Mouse (Mus musculus): ENCODE results near the gene 2700049A03Rik. TPM values are rescaled to one million over a fixed set of nuclear protein-coding genes. Genes with fewer than 3 reads are reported as not detected.
"Not testable (repeated sequence)": the region's sequence is repeated elsewhere in the genome, so short reads cannot be mapped to it uniquely, and the experiment has no call there.

2700049A03Rik gene
- 1 to 10 TPM; 6.4 to 6.7 TPM for total RNA-seq (2021)

DNA sequence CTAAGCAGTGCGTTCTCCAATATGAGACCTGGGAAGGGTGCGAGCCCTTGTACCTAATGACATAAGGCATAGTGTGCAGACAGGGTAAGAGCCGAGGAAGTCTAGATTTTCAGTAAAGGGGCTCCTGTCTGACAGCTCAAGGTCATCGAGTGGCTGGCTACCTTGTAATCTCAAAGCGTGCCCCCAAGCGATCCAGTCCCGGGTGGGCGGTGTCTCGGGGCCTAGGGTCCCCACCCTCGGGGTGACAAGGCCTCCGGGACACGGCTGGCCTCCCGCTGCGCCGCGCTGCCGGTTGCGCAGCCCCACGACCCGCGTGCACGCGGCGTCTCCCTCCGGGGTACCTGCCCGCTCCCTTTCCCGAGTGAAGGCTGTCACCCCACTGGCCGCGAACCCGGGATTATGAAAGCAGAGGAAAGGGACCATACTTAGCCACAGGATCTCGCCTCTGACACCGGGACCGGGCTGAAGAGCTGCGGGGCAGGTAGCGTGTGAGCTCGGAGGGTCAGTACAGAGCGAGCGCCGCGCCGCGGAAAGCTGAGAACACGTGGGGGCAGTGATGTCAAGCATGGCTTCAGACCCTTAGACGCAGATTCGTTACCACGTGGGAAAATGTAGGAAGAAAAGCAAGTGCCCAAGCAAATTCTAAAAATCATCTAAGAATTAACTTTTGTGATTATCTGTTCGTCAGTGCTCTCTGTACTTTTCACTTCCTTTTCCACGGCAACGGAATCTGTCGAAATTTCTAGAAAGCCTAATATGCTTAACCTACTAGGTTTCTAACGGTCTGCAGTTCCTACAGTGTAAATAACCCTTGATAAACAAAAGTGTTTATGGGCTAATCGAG lies at the start of gene 2700049A03Rik, which contains the start of gene Timm9:
TSS of gene 2700049A03Rik (plus strand) at position 719 of the 844 bp plus-strand sequence.
TSS of gene Timm9 (minus strand) at position 555 of the 844 bp plus-strand sequence.
- peak; percentile 79 for DNase-seq

DNA sequence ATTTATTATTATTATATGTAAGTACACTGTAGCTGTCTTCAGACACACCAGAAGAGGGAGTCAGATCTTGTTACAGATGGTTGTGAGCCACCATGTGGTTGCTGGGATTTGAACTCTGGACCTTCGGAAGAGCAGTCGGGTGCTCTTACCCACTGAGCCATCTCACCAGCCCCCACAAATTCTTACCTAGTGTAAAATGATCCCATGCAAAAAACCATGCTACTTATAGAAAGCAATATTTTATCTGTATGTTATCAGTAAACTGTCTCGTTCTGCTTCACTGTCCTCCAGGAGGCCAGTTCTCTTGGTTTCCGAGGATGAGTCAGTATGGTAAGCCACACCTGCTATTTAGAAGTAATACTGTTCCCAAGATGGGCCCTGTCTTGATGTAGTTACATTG lies 32.4 kb upstream of the 2700049A03Rik start:
- not testable (repeated sequence) for DNase-seq

DNA sequence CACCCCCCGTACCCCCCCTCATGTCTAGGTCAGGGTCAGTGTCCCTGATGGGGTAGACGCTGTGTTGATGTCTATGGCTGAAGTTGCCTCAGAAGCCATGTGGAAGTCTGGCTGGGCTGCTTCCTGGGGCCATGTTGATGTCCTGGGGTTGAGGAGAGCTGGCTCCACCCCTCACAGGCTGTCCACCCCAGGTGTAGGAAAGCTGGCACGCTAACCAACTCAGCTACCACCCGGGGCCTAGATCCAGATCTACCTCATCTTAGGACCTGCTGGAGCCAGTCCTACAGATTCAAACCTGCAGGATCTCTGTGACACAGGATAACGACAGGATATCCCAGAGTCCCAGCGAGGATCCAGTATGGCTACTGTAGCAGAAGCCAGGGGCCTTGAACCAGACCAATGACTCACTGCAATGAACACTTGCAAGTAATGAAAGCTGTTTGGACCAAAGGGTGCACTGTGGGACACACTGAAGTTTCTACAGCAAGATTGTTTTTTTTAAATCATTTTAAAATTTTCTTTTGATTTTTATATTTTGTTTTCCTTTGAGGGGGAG lies 29.4 kb upstream of the 2700049A03Rik start:
- DNase-seq, result no peak

DNA sequence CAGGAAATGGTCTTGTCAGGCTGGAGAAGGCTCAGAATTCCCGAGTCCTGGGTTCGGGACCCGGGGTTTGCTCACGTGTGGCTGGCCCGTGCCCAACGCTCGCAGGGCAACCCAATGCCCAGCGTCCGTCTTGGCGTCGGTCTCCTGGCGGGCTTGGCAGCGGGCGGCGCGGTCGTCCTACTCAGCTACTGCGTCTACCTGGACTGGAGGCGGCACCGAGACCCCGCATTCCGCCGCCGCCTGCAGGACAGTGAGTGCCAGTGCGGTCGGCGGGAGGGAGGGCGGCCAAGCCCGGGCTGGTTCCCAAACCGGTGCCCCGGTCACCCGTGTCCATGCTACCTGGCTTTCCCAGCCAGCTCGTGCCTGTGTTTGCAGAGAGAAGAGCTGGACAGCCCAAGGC lies 25.3 kb upstream of the 2700049A03Rik start, which contains the start of gene Tomm20l:
TSS of gene Tomm20l (plus strand) at position 98 of the 400 bp plus-strand sequence.
- peak; percentile 53 for DNase-seq

DNA sequence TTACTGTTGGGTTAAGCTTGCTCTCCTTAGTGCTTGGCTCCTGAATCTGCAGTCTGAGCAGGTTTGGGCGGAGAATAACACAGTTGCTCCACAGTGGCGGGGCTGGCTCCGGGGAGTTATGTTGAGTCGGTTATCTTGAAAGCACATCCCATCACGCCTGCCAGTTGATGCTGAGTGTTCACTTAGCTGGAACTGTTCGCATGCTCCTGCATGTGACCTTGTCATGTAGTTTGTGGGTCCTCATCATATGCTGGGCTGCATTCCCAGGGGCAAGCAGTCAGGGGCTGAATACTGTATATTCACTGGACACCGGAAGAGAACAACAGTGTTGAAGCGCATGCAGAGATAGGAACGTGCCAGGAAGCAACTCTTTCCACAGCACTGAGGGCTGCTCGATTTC lies 23.6 kb upstream of the 2700049A03Rik start:
- no peak for DNase-seq

DNA sequence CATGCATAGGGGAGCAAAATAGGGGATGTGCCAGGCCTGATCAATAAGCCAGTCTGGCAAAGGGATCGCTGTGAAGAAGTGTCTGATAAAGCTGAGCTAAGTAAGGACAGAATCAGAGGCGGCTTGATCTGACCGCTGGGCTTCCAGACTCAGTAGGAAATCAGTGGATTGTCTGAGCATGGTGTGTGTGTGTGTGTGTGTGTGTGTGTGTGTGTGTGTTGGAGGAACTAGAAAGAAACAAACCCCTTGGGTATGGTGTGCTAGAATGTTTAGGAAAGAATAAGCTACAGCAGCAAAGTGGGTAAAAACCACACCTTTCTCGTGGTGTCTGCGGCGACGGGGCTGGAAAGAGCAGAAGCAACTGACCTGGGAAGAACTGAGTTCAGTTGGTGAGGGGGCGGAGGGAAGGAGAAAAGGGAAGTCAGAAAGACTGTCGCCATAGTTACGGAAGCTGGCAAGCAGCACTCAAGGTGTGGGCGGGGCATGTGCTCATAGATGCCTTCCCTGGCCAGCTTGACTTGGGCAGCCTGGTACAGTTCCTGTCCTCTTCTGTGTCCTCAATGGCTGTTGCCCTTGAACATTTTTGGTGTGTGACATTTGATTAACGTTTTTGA lies 22.9 kb upstream of the 2700049A03Rik start:
- peak; percentile 34 for DNase-seq

DNA sequence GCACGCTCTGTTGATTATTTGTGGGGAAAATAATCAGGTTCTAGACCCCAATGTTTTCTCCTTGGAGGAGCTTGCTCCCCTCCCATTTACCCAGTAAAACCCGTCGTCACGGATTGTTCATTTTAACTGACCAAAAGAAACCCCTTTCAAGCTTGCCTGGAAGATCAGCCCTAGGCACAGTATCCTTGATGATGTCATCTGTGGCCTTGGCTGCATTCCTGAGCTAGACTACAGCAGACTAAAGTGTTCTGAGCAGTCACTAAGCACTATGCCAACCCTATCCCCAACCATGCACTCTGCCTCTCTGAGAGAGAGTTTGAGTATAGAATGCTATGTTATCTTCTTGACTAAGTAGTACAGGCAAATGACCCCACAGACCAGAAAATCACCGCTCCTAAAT lies 20.2 kb upstream of the 2700049A03Rik start:
- DNase-seq, result no peak

DNA sequence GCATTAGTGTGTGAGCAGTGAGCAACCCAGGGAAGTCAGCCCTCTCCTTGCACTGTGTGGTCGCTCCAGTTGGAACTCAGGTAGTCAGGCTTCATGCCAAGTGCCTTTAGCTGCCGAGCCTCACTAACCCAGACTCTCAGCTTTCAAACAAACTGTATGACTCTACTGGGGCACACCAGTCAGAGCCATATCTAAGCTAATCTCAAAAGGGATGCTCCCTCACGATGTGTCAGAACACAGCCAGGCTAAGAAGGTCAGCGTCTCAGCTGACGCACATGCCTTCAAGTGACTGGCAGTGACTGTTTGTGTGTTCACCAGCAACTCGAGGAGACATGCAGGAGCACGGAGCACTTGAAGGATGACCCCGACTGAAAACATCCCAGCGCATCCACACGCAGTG lies 13.9 kb upstream of the 2700049A03Rik start:
- no peak for DNase-seq

DNA sequence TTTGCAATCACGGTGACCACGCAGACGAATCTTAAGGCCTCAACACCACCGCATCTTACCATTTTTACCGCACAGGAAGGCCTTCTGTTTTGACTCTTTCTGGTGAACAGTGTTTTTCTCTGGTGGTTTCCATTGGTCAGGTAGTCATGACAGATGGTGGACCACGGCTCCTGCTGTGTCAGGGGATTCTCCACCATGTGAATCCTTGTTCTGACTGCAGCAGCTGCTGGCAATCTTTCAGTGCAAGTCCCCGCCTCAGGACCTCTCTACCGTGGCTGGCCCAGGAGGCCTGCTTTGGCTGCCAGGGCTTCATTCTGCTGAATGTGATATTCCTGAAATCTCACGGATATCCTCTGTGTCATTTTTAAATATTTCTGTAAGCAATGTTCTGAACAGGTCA lies 13.4 kb upstream of the 2700049A03Rik start:
- no peak for DNase-seq

DNA sequence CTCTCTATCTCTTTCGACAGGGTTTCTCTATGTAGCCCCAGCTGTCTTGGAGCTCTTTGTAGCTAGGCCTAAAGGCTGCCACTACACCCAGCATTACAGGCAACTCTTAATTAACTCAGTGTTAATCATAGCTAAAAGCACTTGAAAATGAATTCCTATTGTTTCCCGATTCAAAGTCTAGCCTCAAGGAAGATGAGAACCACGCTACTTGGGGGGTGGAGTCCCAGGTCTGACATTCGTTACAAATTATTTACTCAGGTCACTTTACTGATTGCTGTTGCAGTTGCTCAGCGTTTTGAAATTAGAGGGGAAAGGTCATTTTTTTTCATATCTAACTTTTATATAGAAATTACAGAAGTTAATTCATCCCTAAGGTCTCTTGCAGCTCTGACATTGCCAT lies 1.1 kb upstream of the 2700049A03Rik start:
- DNase-seq, result no peak

DNA sequence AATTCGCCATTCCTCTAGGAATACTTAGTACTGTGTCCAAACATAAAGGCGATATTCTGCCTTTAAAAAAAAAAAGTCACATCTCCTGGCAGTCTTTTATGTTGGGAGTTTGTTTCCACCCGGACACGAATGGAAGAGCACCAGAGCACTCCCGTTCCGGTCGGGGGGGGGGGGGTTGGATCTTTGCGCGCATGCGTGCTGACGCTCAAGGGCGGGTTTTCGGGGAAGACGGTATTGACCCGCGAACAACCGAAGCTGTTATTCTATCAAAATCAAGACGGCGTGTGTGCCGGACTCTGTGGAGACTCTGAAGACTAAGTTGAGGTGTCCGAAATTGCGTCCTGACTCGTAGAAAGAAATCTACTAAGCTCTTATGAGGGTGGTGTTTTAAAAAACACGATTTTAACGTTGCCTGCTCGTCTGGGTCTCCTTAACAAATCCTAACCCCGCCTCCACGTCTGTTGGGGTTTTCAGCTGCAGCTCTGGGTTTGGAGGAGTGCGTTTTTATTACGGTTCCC lies 385 bp downstream of the 2700049A03Rik start:
- DNase-seq, result peak; percentile 89

DNA sequence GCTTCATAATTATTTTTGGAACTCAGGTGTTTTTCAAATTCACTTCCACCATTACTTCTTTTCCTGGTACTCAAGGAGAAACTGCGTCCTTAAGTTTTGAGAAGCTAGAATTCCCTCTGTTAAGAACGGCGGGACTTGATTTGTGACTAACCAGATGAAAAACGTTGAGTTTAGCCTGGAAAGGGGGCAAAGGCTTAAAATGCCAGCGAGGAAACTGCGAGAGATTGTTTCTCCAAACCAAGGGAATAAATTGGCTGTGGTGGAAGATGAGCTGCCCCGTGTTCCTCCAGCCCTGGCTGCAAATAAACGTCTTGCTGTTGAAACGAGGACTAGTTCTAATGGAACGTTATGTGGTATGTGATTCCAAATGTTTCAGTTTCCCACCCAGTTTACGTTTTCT lies 1.0 kb downstream of the 2700049A03Rik start:
- DNase-seq, result no peak

DNA sequence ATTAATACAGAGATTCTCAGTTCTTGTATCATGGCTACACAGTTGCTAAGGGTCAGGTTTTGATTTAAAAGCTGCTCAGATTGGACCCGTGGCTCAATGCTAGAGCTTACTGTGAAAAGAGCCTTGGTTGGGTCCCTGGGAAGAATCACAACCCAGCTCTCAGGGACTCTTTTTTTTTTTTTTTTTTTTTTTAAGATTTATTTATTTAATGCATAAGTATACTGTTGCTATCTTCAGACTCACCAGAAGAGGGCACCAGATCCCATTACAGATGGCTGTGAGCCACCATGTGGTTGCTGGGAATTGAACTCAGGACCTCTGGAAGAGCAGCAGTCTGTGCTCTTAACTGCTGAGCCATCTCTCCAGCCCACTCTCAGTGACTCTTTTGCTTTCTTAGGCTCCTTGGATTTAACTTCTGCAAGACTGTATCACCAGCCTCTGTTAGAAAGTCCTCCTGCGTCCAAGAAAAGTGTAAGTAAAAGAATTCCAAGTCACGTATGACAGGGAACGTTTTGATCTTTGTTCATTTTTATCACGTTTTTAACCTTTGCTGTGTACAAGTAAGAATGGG lies 2.7 kb downstream of the 2700049A03Rik start:
- no peak for DNase-seq

DNA sequence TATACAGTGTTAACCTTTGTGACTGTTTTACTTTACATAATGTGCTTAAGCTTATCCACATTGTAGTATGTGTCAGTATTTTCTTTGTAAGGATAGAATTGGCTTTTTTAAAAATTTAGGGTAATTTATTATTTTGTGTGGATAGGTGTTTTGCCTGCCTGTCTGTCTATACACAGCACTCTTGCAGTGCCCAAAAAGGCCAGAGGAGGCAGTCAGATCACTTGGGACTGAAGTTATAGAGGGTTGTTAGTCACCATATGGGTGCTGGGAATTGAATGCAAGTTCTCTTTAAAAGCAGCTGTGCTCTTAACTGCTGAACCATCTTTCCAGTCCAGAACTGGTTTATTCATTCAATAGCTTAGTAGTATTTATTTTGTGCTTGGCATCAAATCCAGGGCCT lies 4.5 kb downstream of the 2700049A03Rik start:
- DNase-seq, result no peak

DNA sequence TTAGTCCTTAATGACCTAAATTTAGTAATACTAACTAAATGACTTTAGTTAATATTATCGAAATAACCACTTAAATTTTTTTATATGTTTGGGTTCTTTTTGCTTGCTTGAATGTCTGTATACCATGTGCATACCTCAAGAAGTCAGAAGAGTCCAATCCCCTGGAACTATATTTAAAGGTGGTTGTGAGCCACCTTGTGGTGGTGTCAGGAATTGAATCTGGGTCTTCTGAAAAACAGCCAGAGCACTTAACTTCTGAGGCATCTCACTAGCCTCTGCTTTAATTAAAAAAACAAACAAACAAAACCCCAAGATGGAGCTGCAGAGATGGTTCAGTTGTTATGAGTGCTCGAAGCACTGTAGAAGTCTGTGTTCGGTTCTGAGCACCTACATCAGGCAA lies 11.0 kb downstream of the 2700049A03Rik start:
- peak; percentile 60 for DNase-seq

DNA sequence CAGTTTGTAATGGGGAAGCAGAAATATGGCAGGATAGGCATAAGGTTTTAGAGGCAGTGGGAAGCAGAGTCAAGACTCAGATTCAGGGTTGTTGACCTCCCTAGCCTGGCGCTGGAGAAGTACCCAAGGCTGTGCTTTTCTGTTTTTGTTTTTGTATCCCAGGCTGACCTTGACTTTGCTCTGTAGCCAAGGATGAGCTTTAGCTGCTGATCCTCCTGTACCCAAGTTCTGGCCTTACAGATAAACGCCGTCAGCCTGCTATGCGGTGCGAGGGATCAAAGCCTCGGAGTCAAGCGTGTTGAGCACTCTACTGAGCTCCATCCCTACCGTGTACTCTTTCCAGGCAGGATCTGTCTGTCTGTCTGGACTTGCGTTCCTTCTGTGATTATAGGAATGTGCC lies 12.2 kb downstream of the 2700049A03Rik start:
- DNase-seq, result no peak

DNA sequence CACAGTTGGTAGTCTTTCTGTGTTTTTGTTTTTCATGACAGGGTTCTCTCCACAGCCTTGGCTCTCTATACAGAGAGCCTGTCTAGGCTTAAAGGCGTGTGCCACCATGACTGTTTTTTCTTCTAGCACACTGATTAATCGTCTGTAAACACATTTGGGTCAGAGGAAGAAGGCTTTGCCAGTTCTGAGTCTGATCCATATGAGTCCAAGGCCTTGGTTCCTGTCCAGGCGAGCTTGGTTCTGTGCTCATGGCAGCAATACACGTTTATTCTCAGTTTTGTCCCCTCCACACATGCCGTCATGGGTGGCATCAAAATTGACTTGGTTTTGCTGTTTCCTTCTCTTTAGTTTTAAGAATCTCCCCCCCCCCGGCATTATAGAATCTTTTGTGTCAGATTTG lies 12.8 kb downstream of the 2700049A03Rik start:
- no peak for DNase-seq

DNA sequence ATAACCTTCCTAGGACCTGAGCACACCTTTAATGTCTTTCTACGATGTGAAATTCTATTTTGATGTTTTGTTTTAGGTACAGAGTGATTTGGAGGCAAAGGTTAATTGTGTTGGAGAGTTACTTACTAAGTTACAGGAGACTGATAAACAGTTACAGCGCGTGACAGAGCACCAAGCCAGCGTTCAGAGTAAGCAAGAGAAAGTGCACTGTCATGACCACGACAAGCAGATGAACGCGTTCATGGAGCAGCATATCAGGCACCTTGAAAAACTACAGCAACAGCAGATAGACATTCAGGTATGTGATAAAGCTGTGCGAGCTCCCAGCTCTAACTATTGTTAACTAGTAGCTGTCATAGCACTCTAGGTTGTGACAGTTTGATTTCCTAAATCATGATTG lies 13.5 kb downstream of the 2700049A03Rik start:
- DNase-seq, result no peak

DNA sequence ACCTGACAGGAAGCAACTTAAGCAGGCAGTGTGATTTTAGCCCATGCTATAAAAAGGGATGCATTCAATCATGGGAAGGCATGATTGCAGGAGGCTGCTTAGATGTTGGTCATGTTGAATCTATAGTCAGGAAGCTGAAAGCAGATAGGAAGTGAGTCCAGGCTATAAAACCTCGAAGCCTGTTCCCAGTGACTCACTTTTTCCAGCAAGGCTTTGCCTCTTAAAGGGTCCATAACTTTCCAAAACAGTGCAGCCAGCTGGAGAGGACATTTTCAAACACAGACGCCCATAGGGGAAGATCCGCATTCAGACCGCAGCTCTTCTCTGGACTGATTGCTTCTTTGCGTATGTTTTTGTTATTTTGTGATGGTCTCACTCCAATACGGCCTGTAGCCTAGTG lies 18.3 kb downstream of the 2700049A03Rik start:
- no peak for DNase-seq

DNA sequence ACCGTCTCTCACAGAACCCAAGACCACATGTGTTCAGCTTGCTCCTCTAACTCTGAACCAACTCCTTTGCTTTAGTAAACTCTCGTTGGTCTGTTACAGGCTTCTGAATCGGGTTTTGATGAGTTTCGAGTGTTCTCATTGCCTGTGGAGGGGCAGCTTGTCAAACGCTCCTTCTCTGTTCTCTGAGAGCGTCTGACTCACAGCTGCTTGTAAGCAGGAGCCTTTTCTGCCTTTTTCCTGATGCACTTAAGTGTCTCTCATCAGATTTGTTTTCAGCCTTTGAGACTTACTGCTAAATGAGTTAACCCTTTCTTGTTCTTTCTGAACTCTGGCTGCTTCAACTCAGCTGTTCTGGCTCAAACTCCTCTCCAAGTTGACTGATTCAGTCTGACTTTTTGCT lies 21.3 kb downstream of the 2700049A03Rik start:
- DNase-seq, result no peak

DNA sequence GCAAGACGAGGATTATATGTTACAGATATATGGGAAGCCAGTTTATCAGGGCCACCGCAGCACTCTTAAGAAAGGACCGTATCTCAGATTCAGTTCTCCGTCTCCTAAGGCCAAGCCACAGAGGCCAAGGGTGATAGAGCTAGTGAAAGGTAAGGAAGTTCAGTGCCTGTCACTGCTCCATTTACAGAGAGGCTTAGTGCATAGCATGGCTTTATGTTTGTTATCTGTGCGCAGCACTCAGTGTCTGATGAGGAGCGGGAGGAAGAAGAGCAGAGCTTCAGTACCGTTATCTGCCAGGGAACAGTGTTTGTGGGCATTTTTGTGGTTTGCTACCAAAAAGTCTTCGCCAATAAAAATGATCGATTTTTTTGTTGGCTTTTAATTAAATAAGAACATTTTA lies 27.8 kb downstream of the 2700049A03Rik start:
- DNase-seq, result no peak

DNA sequence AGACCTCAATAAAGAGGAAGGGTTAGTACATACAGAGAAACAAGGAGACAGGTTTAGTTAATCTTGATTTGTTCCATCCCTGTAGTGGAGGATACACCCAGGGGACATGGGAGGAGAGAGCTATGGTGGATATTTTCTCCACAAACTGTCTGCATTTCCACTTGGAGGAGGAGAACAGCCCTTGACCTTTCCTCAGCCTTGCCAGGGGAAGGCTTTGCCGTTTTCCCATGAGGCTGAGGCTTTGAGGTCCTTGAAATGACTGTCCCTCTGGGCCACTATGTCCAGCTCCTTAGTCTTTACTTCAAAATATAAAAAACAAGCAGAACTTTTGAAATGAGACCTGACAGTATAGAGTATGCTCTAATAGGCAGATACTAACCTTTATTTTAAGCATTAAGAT lies 33.3 kb downstream of the 2700049A03Rik start:
- DNase-seq, result no peak

DNA sequence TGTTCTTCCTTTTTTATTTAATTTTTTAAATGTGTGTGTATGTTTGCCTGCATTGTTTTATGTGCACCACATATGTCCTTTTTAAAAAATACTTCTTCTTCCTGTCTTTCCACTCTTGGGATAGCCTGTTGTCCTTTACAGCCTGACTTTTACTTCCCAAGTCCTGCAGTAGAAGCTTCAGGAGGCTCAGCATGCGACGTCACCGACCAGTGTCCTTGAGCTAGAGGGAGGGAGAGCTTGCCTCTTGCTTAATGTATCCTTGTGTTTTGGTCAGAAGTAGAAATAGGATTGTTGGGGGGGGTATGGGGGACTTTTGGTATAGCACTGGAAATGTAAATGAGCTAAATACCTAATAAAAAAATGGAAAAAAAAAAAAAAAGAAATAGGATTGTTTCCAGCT lies 47.1 kb downstream of the 2700049A03Rik start:
- DNase-seq, result no peak

Measured in heart, postnatal 4 days (tissue).